Mouse (Mus musculus) right cerebral cortex, adult 18-20 months (tissue): ENCODE data around the gene Klk1b4.
"Not testable (repeated sequence)": the region's sequence is repeated elsewhere in the genome, so short reads cannot be mapped to it uniquely, and the experiment has no call there.

Source experiments
- DNase-seq: peaks from one replicate; pipeline ENCODE4 v3.0.0; 2022; ENCODE audit warnings: mixed read lengths

The Klk1b4 gene

GRCm38 (mm10) chr7:44207135-44207534 lies at the start of gene Klk1b4:
Gene Klk1b4, plus strand, starts transcription at chr7:44207435.
- DNase-seq, result not testable (repeated sequence)

GRCm38 (mm10) chr7:44179299-44180045 lies 27.8 kb upstream of the Klk1b4 start:
- DNase-seq, result no peak

DNA sequence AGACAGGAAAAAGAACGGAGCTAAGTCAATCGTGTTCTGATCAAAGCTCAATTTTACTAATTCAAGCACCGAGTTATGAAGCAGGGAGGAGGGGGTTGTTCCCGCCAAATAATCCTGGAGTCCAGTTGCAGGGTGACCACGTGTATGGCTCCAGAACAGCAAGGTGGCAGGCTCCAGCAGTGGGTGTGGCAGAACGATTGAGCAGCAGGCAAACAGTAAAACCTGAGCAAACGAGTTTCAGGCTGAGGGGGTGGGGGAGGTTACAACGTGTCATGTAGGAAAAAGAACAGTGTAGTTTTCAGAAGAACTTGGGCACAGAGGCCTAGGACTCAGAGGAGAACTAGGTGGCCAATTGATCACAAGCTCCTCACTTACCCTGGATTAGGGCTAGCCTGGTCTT lies 20.7 kb upstream of the Klk1b4 start:
- DNase-seq, result not testable (repeated sequence)

- not testable (repeated sequence) for DNase-seq
These were observed 19.3 kb upstream of the Klk1b4 start, which contains the start of gene Klk1b24 for GRCm38 (mm10) chr7:44187936-44188335. Gene Klk1b24, plus strand, starts transcription at chr7:44188236.

DNA sequence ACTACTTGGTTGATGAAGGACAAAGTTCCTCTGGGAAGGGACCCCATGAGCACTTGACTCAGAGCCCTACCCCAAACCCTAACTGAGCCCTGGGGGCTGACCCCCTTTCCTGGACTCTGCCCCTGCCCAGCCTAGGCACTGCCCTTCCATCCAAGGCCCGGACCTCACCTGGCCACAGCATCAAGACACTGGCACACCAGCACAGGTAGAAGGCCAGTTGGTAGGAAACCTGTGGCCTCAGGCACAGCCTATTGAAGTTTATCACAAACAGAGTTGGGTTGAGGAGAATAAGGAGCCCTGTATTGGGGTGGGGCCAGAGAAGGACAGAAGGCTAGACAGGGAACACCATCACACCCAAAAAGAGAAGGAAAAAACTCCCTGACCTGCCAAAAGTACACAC lies 13.8 kb upstream of the Klk1b4 start:
- not testable (repeated sequence) for DNase-seq

DNA sequence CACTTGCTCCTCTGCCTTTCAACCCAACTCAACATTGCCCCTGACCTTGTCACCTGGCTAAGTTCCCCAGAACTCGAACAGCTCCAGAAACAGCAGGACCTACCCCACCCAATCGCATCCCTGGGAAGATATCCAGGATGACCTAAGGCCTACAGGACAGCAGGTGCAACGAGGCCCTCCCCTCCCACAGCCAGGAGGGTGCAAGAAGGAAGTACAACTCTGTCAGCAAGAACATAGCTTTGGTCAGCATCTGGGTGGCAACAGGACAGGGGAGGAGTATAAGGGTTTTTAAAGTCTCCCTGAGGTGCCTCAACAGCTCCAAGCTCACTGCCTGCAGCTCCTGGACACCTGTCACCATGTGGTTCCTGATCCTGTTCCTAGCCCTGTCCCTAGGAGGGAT lies 9.3 kb upstream of the Klk1b4 start, which contains the start of gene Klk1b3:
TSS of gene Klk1b3 (plus strand) at position 301 of the 400 bp plus-strand sequence.
- DNase-seq, result no peak

DNA sequence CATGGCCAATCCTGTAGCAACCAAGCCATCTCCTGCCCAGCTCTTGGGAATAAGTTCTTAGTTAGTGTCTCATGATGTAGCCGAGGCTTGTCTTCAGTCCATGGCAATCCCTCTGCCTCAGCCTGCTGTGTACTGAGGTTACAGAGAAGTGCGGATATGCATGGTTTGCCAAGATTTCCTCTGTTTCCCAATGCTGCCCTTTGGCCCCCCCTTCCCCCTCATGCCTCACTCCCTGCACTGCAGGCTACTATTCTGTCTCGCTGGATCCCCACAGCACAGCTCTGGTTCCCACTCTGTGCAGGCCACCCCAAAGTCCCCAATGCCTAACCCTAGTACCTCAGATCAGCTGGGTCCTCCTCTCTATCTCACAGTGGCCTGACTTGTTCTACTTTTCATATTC lies 1.1 kb downstream of the Klk1b4 start:
- no peak for DNase-seq

DNA sequence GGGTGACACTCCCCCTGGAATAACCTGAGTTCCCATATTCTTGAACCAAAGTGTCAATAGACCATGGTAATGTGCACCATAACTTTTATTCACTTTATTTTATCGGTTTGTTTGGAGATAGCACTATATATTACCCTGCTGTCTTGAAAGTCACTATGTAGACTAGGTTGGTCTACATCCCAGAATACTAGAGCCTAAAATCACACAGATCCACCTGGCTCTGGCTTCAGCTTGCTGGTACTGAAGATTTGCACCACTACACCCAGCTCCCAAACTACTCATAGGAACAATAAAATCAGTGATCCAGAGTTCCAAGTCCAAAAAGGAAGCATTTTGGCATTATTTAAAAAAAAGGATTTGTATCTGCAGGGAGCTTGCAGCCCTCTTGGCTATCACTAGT lies 8.4 kb downstream of the Klk1b4 start, which contains the start of gene Klk1b5:
TSS of gene Klk1b5 (plus strand) at position 301 of the 400 bp plus-strand sequence.
- DNase-seq, result no peak

DNA sequence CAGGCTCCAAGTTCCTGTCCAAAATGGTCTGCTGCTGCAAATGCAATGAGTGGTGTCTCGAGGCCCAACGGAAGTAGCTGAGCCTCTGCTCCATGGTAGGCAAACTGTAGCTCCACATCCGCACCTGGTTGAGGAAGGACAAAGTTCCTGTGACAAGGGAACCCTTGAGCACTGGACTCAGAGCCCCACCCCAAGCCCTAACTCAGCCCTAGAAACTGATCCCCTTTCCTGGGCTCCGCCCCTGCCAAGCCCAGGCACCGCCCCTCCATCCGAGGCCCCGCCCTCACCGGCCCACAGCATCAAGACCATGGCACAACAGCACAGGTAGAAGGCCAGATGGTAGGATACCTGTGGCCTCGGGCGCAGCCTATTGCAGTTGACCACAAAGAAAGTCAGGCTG lies 14.4 kb downstream of the Klk1b4 start:
- not testable (repeated sequence) for DNase-seq

DNA sequence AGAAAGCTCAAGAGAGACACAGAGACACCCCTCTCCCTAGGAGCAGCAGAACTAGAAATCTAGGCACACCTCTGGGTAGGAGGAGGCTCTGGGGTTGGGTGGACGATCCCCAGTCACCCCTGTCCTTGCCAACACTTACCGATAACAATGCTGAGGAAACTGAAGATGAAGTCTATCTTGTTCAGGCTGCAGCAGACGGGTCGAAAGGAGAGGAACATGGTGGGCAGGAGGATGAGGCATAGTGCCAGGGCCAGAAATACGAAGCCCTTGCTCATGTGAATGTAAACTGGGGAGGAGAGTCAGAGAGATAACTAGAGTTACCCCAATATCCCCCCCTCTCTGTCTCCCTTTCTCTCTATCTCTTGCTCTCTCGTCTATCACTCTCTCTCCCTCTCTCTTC lies 15.1 kb downstream of the Klk1b4 start:
- not testable (repeated sequence) for DNase-seq

GRCm38 (mm10) chr7:44225076-44225475 lies 17.8 kb downstream of the Klk1b4 start, which contains the start of gene Klk1:
Gene Klk1, plus strand, starts transcription at chr7:44225360.
- no peak for DNase-seq

GRCm38 (mm10) chr7:44235909-44236308 lies 28.7 kb downstream of the Klk1b4 start, which contains the start of gene Gm36864:
Gene Gm36864, plus strand, starts transcription at chr7:44236177.
- no peak for DNase-seq

GRCm38 (mm10) chr7:44239913-44240312 lies 32.7 kb downstream of the Klk1b4 start:
- DNase-seq, result no peak

DNA sequence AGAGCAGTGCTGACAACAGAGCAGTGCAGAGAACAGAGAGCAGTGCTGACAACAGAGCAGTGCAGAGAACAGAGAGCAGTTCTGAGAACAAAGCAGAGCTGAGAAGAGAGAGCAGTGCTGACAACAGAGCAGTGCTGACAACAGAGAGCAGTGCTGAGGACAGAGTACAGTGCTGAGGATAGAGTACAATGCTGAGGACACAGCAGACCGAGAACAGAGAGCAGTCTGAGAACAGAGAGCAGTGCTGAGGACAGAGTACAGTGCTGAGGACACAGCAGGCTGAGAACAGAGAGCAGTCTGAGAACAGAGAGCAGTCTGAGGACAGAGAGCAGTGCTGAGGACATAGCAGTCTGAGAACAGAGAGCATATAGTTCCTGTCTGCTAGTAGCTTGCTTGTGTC lies 33.5 kb downstream of the Klk1b4 start:
- DNase-seq, result no peak

DNA sequence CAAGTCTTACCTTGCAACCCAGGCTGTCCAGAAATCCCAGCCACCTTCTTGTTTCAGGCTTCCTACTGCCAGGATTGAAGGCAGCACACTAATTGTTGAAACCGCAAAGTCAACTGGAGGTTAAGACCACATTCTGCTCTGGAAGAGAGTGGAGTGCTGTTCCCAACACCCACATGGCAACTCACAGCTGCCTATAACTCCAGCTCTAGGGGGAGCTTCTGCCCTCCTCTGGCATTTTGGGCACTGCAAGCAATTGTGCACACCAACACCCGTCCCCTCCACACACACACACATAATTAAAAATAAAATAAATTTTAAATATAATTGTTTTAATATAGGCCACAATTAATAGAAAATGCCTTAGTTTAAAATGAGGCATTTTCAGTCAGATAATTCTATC lies 33.9 kb downstream of the Klk1b4 start:
- no peak for DNase-seq

GRCm38 (mm10) chr7:44244080-44244479 lies 36.8 kb downstream of the Klk1b4 start:
- no peak for DNase-seq

GRCm38 (mm10) chr7:44246055-44246983 lies 39.1 kb downstream of the Klk1b4 start, which contains the start of the genes 1700028J19Rik and 2410002F23Rik:
Gene 1700028J19Rik, minus strand, starts transcription at chr7:44246695.
Gene 2410002F23Rik, plus strand, starts transcription at chr7:44246722.
- DNase-seq, result peak; percentile 90

GRCm38 (mm10) chr7:44246984-44247470 lies 39.8 kb downstream of the Klk1b4 start:
- peak; percentile 35 for DNase-seq

DNA sequence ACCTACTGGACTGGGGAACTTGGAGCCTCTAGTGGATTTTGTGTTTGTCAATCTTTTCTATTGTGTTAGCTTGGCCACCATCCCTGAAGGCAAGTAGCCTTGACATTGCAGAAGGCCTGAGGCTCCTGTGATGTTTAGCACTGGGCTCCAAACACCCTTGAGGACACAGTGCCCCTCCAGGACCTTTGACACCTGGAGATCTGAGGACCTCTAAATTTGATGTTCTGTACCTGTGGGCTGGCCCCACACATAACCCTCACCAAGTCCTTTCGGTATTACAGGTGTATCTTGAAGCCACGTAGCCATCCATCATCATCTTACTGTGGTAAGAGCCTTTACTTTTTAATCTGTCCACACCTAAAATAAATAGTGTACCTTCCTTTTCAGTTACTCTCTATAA lies 40.7 kb downstream of the Klk1b4 start:
- DNase-seq, result no peak

- no peak for DNase-seq
These were observed 42.0 kb downstream of the Klk1b4 start for GRCm38 (mm10) chr7:44249248-44249647.

DNA sequence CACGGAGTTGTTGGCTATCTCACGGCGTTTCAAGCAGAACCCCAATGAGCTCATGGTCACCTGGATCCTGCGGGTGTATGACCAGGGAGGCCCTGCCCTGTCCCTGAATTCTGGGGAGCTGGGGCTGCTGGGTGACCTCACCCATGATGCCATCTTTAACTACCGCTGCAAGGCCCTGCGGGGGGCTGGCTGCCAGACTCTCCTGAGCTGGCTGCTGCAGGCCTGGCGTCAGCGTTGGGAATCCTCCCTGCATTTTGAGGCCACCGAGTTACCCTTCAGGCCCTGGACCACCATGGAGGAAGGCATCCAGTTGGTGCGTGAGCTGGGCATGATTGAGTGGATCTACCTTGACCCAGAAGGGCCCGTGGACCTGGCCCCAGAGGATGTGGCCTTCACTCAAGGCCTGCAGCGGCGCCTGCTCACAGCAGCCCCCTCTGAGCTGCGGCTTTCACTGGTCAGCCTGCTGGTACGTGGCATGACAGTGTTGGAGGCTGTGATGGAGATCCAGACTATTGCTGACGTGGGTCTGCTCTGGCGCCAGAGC lies 43.6 kb downstream of the Klk1b4 start:
- not testable (repeated sequence) for DNase-seq

DNA sequence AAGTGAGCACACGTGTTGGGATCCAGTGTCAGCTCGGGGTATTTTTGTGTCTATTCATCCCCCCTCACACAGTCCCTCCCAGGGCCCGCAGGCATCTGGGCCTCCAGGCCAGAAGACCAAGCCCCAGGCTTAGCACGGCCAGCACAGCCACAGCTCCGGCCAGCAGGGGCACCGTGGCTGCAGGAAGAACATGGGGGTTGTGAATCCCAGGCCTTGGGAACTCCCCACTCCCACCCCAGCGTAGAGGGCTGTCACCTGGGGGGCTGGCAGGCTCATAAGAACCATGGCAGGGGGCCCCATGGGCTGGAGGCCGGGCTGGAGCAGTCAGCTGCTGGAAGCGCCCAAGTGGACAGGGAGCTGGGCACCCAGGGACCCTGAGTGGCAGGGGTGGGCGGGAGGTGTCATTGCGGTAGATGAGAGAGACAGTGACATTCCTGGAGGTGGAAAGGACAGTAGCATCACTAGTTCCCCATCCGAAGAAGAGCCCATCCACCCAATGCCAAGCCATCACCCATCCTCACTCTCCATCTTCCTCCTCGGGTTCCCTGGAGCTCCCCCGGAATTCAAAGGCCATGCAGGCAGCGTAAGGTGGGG lies 45.9 kb downstream of the Klk1b4 start:
- no peak for DNase-seq
